In genomic region chr11:68942731-68943130, GRCm38 (mm10) we compare ENCODE assay signal across 22 mouse cellular contexts. TPM values are rescaled to one million over a fixed set of nuclear protein-coding genes. Genes with fewer than 3 reads are reported as not detected.
"Had no signal": no experiment of that assay in that cellular context is flagged by ENCODE, and none has a peak within 500 bp of the region (broad histone marks: within the 10 kb centered on the region; RNA-seq: fewer than 3 reads in every experiment).

No protein-coding gene starts in this region.

- DNase-seq: layer of hippocampus, adult 9-11 months; liver, embryonic 13.5 days; lung, embryonic 14.5 days; lung, postnatal 36 days; retina, postnatal 1 day; right cerebral cortex, postnatal 25 days; thymus, postnatal 25 days had no signal

- H3K4me3 ChIP-seq: hindbrain, embryonic 15.5 days; intestine, embryonic 15.5 days; liver, embryonic 13.5 days; megakaryocyte, embryonic 14.5 days; midbrain, embryonic 10.5 days; midbrain, embryonic 13.5 days; myocyte; neural tube, embryonic 13.5 days had no signal

- H3K27ac ChIP-seq: hindbrain, embryonic 15.5 days; intestine, embryonic 15.5 days; liver, embryonic 13.5 days; midbrain, embryonic 10.5 days; midbrain, embryonic 13.5 days; neural tube, embryonic 13.5 days had no signal

- H3K4me2 ChIP-seq: hindbrain, embryonic 15.5 days; intestine, embryonic 15.5 days; liver, embryonic 13.5 days; lung, embryonic 14.5 days; midbrain, embryonic 13.5 days; neural tube, embryonic 13.5 days had no signal

- ATAC-seq: intestine, embryonic 15.5 days; lung, postnatal 0 days; midbrain, embryonic 13.5 days; midbrain, embryonic 16.5 days had no signal

- H3K9ac ChIP-seq: hindbrain, embryonic 15.5 days; intestine, embryonic 15.5 days; liver, embryonic 13.5 days; lung, embryonic 14.5 days; midbrain, embryonic 13.5 days; neural tube, embryonic 13.5 days had no signal

- H3K27me3 ChIP-seq: hindbrain, embryonic 15.5 days; intestine, embryonic 15.5 days had no signal

- H3K36me3 ChIP-seq: intestine, embryonic 15.5 days; liver, embryonic 13.5 days; midbrain, embryonic 10.5 days; midbrain, embryonic 13.5 days had no signal

- H3K9me3 ChIP-seq: hindbrain, embryonic 15.5 days; intestine, embryonic 15.5 days; liver, embryonic 13.5 days; midbrain, embryonic 10.5 days; midbrain, embryonic 13.5 days; neural tube, embryonic 13.5 days had no signal

RNA-seq across cellular contexts. Expression of gene Odf4, which starts 15.8 kb away (rescaled TPM):
- polyA plus RNA-seq: intestine, embryonic 15.5 days; limb, embryonic 11.5 days; limb, embryonic 14.5 days; liver, adult 2 months; liver, embryonic 13.5 days; liver, embryonic 16.5 days; lung, embryonic 14.5 days; lung, postnatal 0 days; midbrain, embryonic 10.5 days; myocyte; spleen, adult 2 months; thymus, postnatal 0 days had no signal
